Mouse (Mus musculus): ENCODE measurements around the gene Tbc1d22a.
"Not testable (repeated sequence)": the region's sequence is repeated elsewhere in the genome, so short reads cannot be mapped to it uniquely, and the experiment has no call there.

The Tbc1d22a gene

DNA sequence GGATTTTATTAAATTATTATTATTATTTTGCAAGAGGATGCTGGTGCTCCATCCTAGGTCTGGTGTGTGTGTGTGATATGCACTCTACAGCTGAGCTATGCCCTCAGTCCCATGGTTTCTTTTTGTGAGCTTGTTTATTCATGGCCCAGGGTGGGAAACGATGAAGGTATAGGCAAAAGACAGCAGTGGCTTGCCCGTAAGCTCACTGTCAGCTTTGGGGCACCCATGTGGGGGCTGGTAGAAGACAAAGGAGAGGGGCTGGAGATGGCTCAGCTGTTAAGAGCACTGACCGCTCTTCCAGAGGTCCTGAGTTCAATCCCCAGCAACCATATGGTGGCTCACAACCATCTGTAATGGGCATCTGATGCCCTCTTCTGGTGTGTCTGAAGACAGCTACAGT, 32.9 kb upstream of the Tbc1d22a start:
- DNase-seq: not testable (repeated sequence)

DNA sequence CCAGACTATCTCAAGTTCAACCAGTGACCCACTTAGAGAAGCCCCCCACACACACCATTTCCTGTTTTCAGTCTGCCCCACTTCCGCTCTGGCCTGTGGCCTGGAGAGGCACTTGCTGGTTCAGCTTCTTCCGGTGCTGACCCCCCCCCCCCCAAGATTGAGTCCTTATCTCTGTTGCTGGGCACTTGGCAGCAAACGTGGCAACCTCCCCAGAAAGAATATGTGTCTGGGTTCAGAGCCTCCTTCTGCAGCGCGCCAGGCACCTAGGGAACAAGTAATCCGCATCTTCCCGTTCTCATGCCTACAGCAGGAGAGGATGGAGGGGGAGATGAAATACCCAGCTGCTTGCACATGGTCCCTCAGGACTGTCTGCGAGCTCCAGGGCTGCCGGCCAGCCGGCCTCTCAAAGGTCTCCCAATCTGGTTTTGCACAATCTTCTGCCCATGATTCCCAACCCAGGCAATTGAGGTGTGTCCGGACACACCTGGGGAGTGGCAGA, 32.3 kb upstream of the Tbc1d22a start:
- DNase-seq: peak; percentile 48

DNA sequence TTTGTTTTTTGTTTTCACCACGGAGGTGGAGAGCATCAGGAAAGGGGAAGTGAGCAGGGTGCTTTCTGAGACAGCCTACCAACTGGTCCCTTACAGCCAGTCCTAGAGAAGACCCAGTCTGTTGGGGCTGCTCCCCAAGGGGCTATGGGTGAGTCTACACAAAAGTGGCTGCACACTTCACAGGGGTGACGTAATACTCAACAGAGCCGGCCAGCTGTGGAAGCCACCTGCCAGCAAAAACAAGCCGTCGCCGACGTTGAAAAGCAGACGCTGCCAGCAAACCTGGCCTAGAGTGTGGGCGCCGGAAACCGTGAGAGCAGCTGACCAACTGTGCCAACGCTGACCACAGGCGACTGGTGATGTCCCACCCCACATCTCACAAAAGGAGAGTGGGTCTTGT, 31.6 kb upstream of the Tbc1d22a start:
- peak; percentile 63 for DNase-seq

DNA sequence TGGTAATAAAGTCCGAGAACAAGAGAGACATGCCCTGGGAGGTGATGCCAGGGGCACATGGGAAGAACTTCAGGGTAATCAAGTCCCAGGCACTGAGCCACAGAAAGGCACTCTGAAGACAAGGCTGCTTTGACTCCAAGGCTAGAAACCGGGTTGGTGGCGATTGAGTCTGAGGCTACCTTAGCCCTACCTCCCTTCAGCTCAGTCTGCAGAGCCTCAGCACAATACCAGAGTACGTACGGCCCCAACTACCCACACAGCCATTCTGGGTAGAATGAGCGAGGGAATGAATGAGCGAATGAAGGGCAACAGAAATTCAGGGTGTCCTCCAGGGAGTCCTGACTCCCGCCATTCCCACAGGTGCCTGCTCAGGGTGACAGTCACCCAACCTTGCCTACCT, 30.8 kb upstream of the Tbc1d22a start:
- DNase-seq: peak; percentile 30

DNA sequence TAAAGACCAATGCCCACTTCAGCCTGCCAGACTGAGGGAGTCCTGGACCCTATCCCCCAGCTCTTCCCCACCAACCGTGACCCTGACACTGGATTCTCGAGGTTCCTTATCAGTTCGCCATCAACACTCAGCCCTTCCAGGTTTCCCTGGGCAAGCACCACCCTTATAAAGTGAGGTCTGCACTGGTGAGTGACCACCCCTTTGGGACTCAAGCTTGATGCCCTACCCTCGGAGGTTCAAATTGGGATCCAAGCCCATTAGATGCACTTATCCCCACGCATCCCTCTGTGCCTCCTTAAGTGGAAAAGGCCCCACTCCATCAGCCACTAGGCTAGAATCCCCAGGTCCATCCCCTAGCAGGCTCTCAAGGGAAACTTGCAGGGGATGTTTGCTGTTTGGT, 30.2 kb upstream of the Tbc1d22a start:
- DNase-seq: peak; percentile 38

DNA sequence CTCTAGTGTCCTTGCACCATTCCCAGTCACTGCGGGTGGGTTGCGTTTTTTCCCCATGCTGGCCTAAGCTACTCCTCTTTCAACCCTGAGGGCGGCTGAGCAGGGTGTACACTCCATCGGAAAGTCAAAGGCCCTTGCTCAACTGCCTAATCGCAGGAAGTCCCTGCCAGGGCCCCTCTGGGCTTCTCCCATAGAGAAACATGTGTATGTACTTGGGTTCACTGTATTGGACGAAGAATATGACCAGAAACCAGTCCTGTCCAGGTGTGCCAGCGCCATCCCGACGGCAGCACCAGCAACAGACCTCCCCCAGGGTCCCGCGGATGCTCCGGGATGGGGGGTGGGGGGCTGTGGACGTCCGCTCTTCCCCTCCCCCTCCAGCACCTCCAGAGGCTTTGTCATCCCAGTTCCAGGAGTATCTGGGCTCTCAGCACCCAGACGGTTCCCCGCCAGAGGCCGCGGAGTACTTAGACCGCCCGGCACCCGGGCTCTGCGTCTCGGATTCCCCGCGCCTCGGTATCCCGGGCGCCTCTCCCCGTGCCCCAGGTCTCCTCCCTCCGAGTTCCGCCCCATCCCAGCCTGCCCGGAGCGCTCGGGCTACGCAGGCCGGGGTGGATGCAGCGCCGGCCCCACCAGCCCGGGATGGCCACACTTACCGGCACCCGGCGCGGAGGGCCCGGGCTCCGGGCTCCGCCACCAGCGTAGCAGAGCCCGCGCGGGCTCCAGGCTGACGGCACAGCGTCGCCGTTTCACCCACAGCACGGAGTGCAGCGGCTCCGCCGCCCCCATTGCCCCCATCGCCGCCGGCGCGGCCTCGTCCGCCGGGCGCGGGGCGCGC, 29.2 kb upstream of the Tbc1d22a start:
- DNase-seq: peak; percentile 71

DNA sequence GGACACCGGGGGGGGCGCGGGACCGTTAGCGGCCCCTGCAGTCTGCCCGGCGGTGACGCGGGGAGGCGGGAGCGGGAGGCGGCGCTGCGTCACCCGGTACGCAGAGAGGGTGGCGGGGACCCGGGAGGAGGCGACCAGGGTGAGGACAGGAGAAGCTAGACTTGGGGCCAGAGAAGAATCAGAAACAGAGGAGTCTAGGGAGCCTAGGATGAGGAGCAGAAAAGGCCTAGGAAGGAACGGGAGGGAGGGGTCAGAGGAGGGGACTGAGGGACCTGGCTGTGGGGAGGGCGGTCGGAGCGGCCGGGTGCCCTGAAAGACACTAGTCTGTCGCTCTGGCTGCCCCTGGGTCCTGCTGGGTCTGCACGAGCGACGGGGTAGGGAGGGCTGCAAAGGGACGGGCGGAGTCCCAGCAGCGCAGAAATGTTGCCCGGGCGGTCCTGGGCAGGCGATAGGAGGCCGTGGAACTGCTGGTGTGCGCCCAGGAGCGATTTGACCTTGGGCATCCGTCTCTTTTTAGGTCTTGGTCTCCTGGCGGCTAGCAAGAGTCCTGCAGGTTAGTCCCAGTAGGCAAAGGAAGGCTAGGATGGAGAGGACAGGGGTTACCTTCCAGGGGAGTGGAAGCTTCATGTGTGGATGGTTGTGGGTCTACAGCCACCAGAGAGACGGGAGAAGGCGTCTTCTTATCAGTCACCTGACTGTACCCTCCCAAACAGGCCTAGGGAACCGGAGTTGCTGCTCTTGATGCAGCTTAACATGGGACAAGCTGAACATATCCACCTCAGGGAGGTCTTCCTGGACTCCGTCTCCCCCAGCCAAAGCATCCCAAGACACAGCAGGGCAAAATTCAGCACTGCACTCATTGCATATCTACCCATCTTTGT, 28.3 kb upstream of the Tbc1d22a start, which contains the start of gene Cerk:
Gene Cerk (minus strand): TSS at position 453 of the 881 bp plus-strand sequence.
- DNase-seq: peak; percentile 86

DNA sequence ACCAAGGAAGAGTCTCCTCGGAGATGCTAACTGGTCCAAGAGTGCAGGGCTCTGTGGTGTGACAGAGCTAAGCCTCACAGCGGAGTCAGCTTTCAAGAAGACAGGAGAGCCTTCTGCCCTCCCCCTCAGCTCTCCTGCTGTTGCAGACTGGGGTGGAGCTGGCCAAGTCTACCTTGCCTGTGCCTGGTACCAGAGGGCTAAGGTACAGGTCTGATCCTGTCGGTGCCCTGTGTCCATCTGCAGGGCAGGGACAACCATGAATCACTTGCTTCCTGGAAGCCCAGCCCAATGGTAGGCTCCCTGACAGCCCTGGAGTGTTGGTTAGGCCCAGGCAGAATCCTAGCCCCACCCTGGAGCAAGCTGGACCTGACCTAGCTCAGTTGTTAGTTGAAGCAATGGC, 27.6 kb upstream of the Tbc1d22a start:
- DNase-seq: peak; percentile 61

DNA sequence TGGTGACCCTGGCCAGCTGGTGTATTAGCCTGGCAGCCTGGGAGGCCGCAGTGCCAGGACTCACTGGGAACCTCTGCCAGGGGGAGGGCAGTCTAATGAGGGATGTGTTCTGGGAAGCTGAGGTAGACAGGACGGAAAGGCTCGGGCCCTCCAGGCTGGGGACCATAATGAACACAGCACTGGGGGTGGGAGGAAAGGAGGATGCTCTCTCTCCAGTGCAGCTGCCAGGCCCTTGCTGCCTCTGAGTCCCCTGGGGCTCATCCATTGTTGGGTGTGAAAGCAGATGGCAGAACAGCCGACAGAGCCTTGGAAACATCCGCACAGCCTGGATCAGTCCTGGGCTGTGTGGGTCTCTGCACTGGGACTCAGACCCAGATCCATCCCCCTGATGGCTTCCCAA, 26.1 kb upstream of the Tbc1d22a start:
- DNase-seq: peak; percentile 62

DNA sequence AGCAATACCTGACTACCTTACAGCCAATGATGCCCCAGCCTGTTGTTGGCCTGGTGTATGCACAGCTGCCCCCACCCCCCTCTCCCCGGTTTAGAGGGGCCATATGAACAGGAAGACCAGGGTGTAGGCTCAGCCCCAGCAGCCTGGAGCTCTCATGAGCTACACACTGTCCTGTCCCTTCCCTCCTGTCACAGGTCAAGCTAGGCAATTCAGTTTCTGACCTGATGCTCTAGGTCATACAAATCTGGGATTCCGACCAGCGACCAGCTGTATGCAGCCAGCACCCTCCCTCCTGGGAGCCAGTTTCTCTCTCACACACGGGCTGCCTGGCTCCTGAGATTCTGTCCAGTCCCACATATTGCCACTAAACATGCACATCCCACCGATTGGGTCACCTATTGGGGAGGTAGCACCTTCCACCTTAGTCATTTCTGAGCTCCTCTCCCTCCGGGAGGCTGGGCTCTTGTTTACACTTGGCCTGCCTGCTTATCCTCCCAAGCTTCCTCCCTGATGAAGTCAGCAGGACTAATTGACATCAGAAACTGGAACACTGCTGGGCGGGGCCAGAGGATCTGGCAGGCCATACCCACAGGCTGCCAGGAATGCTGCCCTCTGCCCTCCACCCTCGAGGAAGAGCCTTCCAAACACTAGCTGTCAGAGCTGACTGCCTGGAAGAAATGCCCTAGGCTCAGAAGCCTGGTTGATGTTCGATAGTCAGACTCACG, 25.4 kb upstream of the Tbc1d22a start:
- DNase-seq: peak; percentile 87

DNA sequence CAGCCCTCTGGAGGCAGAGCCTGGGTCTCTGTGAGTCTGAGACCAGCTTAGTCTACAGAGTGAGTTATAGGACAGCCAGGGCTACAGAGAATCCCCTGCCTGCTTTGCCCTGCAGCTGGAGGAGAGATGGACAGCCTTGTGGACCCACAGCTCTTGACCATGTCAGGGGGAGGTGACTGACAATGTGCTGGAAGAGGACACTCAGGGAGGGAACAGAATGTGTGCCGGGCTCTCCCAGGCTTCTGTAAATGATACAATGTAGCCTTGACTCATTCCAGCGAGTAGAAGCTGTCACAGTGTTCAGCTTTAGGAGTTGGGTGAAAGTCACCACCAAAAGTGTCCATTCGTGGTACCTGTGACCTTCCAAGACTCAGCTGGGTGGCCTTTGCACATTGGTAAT, 23.9 kb upstream of the Tbc1d22a start:
- DNase-seq: no peak

DNA sequence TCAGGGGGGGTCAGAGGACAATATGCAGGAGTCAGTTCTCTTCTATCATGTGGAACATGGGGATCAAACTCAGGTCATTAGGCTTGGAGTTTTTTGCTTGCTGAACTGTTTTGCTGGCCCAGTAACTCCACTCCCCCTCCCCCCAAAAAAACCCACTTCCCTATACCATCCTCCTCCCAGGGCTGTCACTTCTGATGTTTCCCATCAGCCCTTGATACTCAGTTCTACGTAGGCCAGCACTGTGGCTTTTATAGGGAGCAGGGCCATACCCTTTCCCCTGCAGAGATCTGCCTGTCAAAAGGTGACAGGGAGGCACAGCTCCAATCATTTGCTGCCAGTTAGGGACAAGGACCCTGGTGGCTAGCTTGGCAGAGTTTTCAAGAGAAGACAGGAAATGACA, 22.8 kb upstream of the Tbc1d22a start:
- no peak for DNase-seq

DNA sequence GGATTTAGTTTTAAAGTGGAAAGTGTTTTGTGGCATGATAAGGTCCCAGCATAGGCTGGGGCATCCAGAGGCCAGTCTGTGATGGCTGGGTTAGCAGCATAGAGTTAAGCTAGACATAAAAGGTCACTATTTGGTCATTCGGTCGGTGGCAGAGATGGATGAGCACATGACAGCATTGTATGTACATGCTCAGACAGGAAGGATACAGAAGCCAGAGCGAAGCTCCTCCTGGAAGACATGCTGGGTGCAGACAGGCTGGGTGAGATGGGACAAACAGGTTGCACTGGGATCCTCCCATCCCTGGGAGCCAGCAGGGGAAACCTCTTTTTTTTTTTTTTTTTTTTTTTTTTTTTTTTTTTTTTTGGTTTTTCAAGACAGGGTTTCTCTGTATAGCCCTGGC, 22.3 kb upstream of the Tbc1d22a start:
- no peak for DNase-seq

DNA sequence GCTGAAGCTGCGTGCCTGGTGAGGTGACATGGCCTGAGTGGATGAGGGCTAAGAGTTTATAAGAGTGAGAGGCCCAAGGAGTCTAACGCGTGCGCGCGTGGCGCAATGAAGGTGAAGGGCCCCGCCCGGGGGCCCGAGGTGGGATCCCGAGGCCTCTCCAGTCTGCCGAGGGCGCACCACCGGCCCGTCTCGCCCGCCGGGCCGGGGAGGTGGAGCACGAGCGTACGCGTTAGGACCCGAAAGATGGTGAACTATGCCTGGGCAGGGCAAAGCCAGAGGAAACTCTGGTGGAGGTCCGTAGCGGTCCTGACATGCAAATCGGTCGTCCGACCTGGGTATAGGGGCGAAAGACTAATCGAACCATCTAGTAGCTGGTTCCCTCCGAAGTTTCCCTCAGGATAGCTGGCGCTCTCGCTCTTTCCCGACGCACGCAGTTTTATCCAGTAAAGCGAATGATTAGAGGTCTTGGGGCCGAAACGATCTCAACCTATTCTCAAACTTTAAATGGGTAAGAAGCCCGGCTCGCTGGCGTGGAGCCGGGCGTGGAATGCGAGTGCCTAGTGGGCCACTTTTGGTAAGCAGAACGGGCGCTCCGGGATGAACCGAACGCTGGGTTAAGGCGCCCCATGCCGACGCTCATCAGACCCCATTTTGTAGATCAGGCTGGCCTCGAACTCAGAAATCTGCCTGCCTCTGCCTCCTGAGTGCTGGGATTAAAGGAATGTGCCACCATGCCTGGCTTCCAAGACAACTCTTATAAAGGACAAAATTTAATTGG, 19.4 kb upstream of the Tbc1d22a start:
- not testable (repeated sequence) for DNase-seq

DNA sequence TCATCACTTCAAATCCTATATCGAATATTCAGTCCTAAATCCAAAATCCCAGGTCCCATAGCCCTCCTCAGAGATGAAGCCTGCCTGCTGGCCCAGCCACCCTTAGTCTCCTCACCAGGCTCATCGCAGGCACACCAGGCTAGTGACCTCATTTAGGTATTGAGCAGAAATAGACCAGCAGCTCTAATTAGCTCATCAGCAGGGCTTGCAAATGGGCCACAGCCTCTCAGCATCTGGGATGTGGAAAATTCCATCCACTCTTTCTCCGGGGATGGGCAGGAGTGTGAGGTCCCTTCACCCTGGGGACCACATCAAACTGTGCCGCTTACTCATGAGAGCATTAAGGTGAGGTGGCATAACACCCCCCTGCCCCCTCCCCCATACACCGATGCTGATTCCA, 15.2 kb upstream of the Tbc1d22a start:
- DNase-seq: no peak

DNA sequence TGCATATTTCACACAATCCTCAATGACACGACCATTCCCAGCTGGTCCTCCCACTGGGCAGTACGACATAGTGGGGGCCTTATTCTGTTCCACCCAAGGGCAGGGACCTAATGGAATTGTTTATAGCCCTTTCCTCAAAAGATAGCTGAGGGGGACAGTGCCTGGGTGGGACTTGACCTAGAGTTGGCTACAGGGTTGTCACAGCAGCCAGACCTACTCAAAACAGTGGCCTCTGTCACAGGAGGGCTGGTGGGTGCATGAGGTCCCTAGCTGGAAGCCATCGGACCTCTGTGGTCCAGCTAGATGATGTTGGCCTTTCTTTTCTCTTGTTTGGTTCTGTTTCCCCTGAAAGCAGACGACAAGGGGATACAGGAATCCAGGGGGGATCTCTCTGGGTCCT, 14.8 kb upstream of the Tbc1d22a start:
- DNase-seq: no peak

DNA sequence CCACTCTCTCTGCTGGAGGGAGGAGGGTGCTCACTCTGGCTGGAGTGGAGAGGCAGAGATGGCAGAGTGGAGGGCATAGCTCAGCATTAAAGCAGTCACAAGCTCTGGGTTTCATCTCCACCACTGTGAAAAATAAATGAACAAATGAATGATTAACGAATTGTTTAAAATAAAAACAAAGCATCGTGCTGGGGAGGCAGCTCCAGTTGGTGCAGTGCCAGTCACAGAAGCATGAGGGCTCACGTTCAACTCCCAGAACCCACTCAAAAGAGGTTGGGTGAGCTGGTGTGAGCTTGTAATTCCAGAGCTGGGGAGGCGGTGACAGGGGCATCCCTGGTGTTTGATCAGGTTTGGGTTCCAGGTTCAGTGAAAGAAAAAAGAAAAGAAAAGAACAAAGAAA, 14.1 kb upstream of the Tbc1d22a start:
- no peak for DNase-seq

DNA sequence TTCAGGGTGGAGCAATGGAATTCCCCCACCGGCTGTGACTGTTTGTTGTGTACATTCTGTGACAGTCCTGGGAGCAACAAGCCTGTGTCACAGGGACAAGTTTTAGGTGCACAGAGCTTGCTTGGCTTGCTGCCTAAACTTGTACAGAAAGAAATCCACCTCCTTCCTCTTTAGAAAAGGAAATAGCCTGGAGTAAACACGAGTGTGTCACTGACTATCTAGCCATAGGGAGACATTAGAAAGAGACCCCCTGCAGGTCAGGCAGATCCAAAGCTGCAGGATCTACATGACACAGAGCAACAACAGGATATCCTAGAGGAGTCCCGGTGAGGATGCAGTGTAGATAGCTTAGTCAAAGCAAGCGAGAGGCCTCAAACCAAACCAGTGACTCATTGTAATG, 13.2 kb upstream of the Tbc1d22a start:
- DNase-seq: no peak

DNA sequence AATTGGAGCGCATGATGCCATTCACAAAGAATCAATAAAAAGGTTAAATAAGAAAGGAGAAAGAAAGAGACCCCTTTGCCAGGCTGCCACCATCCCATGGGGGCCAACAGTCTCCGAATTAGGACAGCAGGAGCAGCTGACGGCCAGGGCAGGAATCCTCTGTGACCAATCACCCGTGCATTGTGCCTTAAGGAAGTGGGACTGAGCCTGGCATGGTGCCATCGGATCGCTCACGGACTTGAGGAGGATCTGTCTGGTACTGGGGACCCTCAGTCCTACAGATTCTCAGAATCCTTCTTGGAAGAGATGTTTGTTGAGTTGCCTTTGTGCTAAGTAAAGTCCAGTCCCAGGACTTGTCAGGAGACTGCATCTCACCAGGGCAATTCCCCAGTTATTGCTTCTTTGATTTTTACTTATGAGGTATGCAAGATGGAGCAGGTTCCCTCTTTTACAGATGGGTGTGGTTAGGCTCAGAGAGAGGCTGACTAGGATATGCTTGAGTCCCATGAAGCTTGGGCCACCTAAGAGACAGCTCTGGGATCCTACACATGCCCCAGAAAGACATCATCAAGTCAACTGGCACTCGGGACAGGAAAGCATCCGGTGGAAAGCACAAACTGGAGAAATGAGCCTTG, 12.4 kb upstream of the Tbc1d22a start:
- DNase-seq: no peak

DNA sequence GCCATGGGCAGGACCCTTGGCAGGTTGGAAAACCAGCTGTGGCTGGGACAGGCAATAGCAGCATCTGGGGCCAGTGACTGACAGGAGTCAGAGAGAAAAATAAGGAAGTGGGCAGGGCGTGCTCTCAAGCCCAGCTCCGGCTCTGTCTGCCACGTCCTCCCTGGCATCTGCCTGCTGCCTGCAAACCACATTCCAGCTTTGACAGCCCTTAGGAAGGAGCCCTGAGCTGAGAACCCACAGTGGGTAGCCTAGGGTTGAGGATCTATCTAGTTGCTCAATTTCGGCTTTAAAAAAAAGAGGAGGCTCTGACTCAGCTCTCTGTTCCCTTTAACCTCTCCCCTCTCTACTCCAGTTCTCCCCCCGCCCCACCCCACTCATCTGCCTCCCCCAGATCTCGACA, 11.6 kb upstream of the Tbc1d22a start:
- DNase-seq: no peak

DNA sequence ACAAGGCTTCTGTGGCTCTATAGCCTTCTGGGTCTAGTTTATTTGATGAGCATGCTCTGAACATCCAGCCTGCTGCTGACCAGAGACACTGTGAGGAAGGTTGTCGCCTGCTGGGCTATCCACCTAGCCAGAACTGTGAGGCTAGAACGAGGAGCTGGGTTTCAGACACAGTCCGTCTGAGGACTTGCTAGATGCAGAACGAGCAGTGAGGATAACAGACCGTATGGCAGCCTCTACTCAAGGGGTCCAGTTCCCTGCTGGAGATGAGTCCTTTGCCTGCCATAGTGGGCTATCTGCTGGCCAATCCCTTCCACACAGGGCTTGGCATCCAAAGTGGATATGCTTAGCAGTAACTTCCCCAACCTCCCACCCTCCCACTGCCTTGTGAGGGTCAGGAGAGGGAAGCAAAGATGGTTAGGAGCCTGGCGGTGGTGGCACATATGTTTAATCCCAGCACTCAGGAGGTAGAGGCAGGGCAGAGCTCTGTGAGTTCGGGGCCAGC, 10.9 kb upstream of the Tbc1d22a start:
- no peak for DNase-seq

Data from cerebellum, adult 11-12 months (tissue).